Mouse (Mus musculus): ENCODE results near the gene Gstt1. TPM values are rescaled to one million over a fixed set of nuclear protein-coding genes. Genes with fewer than 3 reads are reported as not detected.

Gstt1 gene
- polyA plus RNA-seq, 2 experiments: 68.8 to 71.5 TPM

- H3K9me3 ChIP-seq (ENCODE audit: control insufficient read depth, low read length): no peaks in the 10 kb centered on the region
- H3K4me3 ChIP-seq (ENCODE audit: insufficient read depth in 1 of 2, low read depth in 2 of 2, low read length in 2 of 2): peak within 1 kb of the TSS; percentile 24 to 45
- H3K4me1 ChIP-seq (replicated peaks; ENCODE audit: control insufficient read depth in 2 of 2, insufficient read depth in 2 of 2, low read length in 1 of 2): peaks cover 0 to 2% of the 10 kb centered on the region in 2 experiments; a peak in 1 of 4 replicates
- 1% methylated on average over 28 of the region's 28 CpGs for WGBS (ENCODE audit: insufficient replicate concordance)
- no peak for TF ChIP-seq EP300 (IDR thresholded peaks at IDR 0.05; ENCODE audit: low read depth)
- H3K27ac ChIP-seq: no peak within 1 kb of the TSS
- peaks cover 25% of the 10 kb centered on the region for H3K27me3 ChIP-seq (ENCODE audit: control insufficient read depth, insufficient read depth, low read length)
- H3K36me3 ChIP-seq (replicated peaks; ENCODE audit: control insufficient read depth, insufficient read depth, low read depth): no peaks in the 10 kb centered on the region
- peak within 1 kb of the TSS; percentile 31; the same call in 1 of the 2 replicates for H3K9ac ChIP-seq (replicated peaks)
- H3K4me2 ChIP-seq (ENCODE audit: low read depth): peak within 1 kb of the TSS; percentile 49
- no peak for DNase-seq (ENCODE audit: low read depth in 3 of 3, low spot score in 3 of 3)
- 0 out of 2 replicates have a peak, but pooled peaks have one; percentile 33 for ATAC-seq (ENCODE audit: insufficient read depth)
These were observed 17.4 kb downstream of the Gstt1 start, which contains the start of the genes Gm20441 and Gstt3 for GRCm38 (mm10) chr10:75780769-75781578. Gene Gm20441, minus strand, starts transcription at chr10:75780954. Gene Gstt3, minus strand, starts transcription at chr10:75781414.

GRCm38 (mm10) chr10:75779206-75780174, 18.9 kb downstream of the Gstt1 start:
- H3K36me3 ChIP-seq (replicated peaks; ENCODE audit: control insufficient read depth, insufficient read depth, low read depth): no peaks in the 10 kb centered on the region
- no peak overlapping the region for H3K27ac ChIP-seq
- no peak overlapping the region for H3K9ac ChIP-seq (replicated peaks)
- no peak overlapping the region for H3K4me3 ChIP-seq (ENCODE audit: insufficient read depth in 1 of 2, low read depth in 2 of 2, low read length in 2 of 2)
- peak overlapping the region; percentile 49; the same call in 1 of the 2 replicates for H3K4me2 ChIP-seq (ENCODE audit: low read depth)
- peaks cover 25% of the 10 kb centered on the region for H3K27me3 ChIP-seq (ENCODE audit: control insufficient read depth, insufficient read depth, low read length)
- H3K9me3 ChIP-seq (ENCODE audit: control insufficient read depth, low read length): no peaks in the 10 kb centered on the region
- peaks cover 0 to 2% of the 10 kb centered on the region in 2 experiments; a peak in 1 of 4 replicates for H3K4me1 ChIP-seq (replicated peaks; ENCODE audit: control insufficient read depth in 2 of 2, insufficient read depth in 2 of 2, low read length in 1 of 2)
- no peak for DNase-seq (ENCODE audit: low read depth in 3 of 3, low spot score in 3 of 3)
- WGBS (ENCODE audit: insufficient replicate concordance): 29% methylated on average over 15 of the region's 15 CpGs
- no peak for ATAC-seq (ENCODE audit: insufficient read depth)
- no peak for TF ChIP-seq CTCF (IDR thresholded peaks at IDR 0.05; ENCODE audit: low read depth)
- TF ChIP-seq EP300 (IDR thresholded peaks at IDR 0.05; ENCODE audit: low read depth): no peak

DNA sequence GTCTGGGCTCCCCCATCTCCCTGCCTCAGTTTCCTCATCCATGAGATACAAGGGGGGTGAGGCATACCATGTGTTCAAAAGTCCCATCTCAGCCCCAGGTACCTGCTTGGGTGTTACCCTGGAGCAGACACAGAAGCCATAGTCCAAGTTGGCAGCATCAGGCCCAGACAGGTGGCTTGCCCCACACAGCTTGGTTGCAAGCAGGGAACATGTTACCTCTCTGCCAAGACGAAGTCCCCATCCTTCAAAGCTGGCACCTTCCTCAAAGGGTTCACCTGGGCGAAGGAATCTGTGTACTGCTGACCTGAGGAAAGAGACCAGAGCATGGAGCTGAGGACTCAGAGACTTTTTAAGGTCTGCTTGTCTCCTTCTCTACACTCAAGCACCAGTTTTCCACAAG, 20.5 kb downstream of the Gstt1 start:
- H3K9me3 ChIP-seq (ENCODE audit: control insufficient read depth, low read length): no peaks in the 10 kb centered on the region
- H3K36me3 ChIP-seq (replicated peaks; ENCODE audit: control insufficient read depth, insufficient read depth, low read depth): no peaks in the 10 kb centered on the region
- peaks cover 25% of the 10 kb centered on the region for H3K27me3 ChIP-seq (ENCODE audit: control insufficient read depth, insufficient read depth, low read length)
- H3K4me1 ChIP-seq (replicated peaks; ENCODE audit: control insufficient read depth in 2 of 2, insufficient read depth in 2 of 2, low read length in 1 of 2): peaks cover 4 to 7% of the 10 kb centered on the region in 2 experiments
- H3K9ac ChIP-seq (replicated peaks): no peak overlapping the region
- 54% methylated on average over 2 of the region's 2 CpGs for WGBS (ENCODE audit: insufficient replicate concordance)
- no peak for TF ChIP-seq EP300 (IDR thresholded peaks at IDR 0.05; ENCODE audit: low read depth)
- no peak for TF ChIP-seq CTCF (IDR thresholded peaks at IDR 0.05; ENCODE audit: low read depth)
- no peak overlapping the region for H3K4me2 ChIP-seq (ENCODE audit: low read depth)
- ATAC-seq (ENCODE audit: insufficient read depth): no peak
- no peak overlapping the region for H3K27ac ChIP-seq
- DNase-seq (ENCODE audit: low read depth in 3 of 3, low spot score in 3 of 3): no peak
- no peak overlapping the region for H3K4me3 ChIP-seq (ENCODE audit: insufficient read depth in 1 of 2, low read depth in 2 of 2, low read length in 2 of 2)

DNA sequence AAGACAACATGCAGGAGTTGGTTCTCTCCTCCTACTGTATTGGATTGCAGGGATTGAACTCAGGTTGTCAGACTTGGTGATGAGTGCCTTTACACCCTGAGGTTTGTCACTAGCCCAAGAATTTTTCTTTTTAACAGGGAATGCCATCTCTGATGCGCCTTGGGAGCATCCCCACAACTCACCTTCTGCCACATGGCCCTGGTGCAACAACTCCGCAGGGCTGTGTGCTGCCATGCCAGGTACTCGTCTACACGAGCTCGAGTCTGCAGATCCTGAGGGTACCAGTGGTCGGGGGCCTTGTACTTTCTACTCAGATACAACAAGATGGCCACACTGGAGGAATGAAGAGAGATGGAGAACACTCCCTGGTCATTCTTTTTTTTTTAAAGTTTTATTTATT, 21.8 kb downstream of the Gstt1 start:
- TF ChIP-seq EP300 (IDR thresholded peaks at IDR 0.05; ENCODE audit: low read depth) (no peak), CTCF (IDR thresholded peaks at IDR 0.05; ENCODE audit: low read depth) (no peak)
- WGBS (ENCODE audit: insufficient replicate concordance): 69% methylated on average over 6 of the region's 6 CpGs
- DNase-seq (ENCODE audit: low read depth in 3 of 3, low spot score in 3 of 3) (no peak), ATAC-seq (ENCODE audit: insufficient read depth) (no peak)
- Histone ChIP-seq H3K27ac (no peak overlapping the region), H3K4me3 (ENCODE audit: insufficient read depth in 1 of 2, low read depth in 2 of 2, low read length in 2 of 2) (no peak overlapping the region), H3K27me3 (ENCODE audit: control insufficient read depth, insufficient read depth, low read length) (peaks cover 25% of the 10 kb centered on the region), H3K4me1 (replicated peaks; ENCODE audit: control insufficient read depth in 2 of 2, insufficient read depth in 2 of 2, low read length in 1 of 2) (peaks cover 4 to 7% of the 10 kb centered on the region in 2 experiments), H3K4me2 (ENCODE audit: low read depth) (no peak overlapping the region), H3K36me3 (replicated peaks; ENCODE audit: control insufficient read depth, insufficient read depth, low read depth) (no peaks in the 10 kb centered on the region), H3K9me3 (ENCODE audit: control insufficient read depth, low read length) (no peaks in the 10 kb centered on the region), H3K9ac (replicated peaks) (no peak overlapping the region)

Data from liver, embryonic 14.5 days (tissue).